Mouse (Mus musculus): ENCODE data around the gene Specc1. TPM values are rescaled to one million over a fixed set of nuclear protein-coding genes. Genes with fewer than 3 reads are reported as not detected.

Gene Specc1
- total and polyA plus RNA-seq, 3 experiments: 7.3 to 18.6 (median 15.5) TPM

DNA sequence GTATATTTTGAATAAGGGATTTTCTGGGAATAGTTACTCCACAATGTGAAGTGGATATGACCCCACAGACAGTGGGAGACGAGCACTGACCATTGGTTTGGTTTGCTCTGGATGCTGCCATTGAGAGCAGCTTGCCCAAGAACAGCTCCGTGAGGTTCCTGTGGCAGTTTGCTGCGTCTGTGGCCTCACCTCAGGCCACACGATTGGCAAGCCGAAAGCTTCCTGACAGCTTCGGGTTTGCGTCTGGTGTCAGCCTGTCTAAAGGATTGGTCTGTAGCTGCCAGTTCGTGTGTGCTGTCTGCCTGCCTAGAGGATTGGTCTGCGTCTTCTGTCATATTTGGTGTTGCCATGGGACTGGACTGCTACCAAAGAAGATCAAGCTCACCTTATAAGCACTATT, 12.1 kb upstream of the Specc1 start:
- H3K9me3 ChIP-seq (replicated peaks; ENCODE audit: low read length): no peaks in the 10 kb centered on the region
- H3K9ac ChIP-seq (ENCODE audit: insufficient read depth, low read depth): no peak overlapping the region
- peaks cover 0 to 13% of the 10 kb centered on the region in 2 experiments; a peak in 2 of 4 replicates for H3K4me1 ChIP-seq (ENCODE audit: control insufficient read depth in 1 of 2, insufficient read depth in 2 of 2)
- no peak overlapping the region for H3K4me2 ChIP-seq (ENCODE audit: insufficient read depth, low read depth, poor library complexity, severe bottlenecking)
- dilution Hi-C loops (cut with MboI; ENCODE audit: extremely low pct_ligation_motif_present, extremely low pct_unique_long_range_greater_than_20kb, low sequenced_read_pairs): no loop called here
- no peak overlapping the region for H3K4me3 ChIP-seq (replicated peaks in 1 of 3; ENCODE audit: low read depth in 2 of 3, low read length in 2 of 3, poor library complexity in 1 of 3)
- in situ Hi-C loops (cut with MboI; ENCODE audit: low pct_ligation_motif_present, low pct_unique_long_range_greater_than_20kb, low sequenced_read_pairs): no loop called here
- no peak overlapping the region for H3K27ac ChIP-seq (ENCODE audit: insufficient read depth, low read depth)
- H3K27me3 ChIP-seq (replicated peaks): no peaks in the 10 kb centered on the region
- no peaks in the 10 kb centered on the region for H3K79me2 ChIP-seq (replicated peaks; ENCODE audit: control insufficient read depth, extremely low read depth, insufficient read depth, poor library complexity, severe bottlenecking)
- no peaks in the 10 kb centered on the region for H3K36me3 ChIP-seq (replicated peaks in 1 of 2; ENCODE audit: control insufficient read depth in 1 of 2, insufficient read depth in 1 of 2, low read length in 1 of 2)
- no peak for TF ChIP-seq GABPA (IDR thresholded peaks at IDR 0.05; ENCODE audit: insufficient replicate concordance, low read depth, low read length)
- TF ChIP-seq MAX (IDR thresholded peaks at IDR 0.05; ENCODE audit: low read length): no peak
- no peak for TF ChIP-seq CHD2 (IDR thresholded peaks at IDR 0.05; ENCODE audit: low read length)
- TF ChIP-seq JUN (IDR thresholded peaks at IDR 0.05; ENCODE audit: insufficient read depth, low read depth, low read length): no peak
- DNase-seq (ENCODE audit: extremely low read depth): no peak

DNA sequence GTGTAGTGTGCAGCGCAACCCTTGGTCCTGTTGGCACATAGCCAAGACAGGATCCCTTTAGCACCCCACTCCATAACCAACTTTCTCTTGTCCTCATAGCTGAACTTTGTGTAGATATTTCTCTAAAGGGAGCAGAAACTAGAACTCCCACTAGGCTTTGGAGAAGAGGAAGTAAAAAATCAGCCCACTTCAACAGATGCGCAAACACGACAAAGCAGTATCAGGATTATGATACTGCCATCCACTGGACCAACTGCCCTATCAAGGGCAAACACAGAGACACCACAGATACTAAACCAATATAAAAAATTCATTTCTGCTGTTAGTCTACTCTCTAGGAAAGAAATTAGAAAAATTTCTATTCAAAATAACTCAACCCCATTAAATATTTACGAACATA, 10.0 kb upstream of the Specc1 start:
- dilution Hi-C loops (cut with MboI; ENCODE audit: extremely low pct_ligation_motif_present, extremely low pct_unique_long_range_greater_than_20kb, low sequenced_read_pairs) (no loop called here), in situ Hi-C loops (cut with MboI; ENCODE audit: low pct_ligation_motif_present, low pct_unique_long_range_greater_than_20kb, low sequenced_read_pairs) (no loop called here)
- Histone ChIP-seq H3K79me2 (replicated peaks; ENCODE audit: control insufficient read depth, extremely low read depth, insufficient read depth, poor library complexity, severe bottlenecking) (no peaks in the 10 kb centered on the region), H3K36me3 (replicated peaks in 1 of 2; ENCODE audit: control insufficient read depth in 1 of 2, insufficient read depth in 1 of 2, low read length in 1 of 2) (no peaks in the 10 kb centered on the region), H3K4me3 (replicated peaks in 1 of 3; ENCODE audit: low read depth in 2 of 3, low read length in 2 of 3, poor library complexity in 1 of 3) (no peak overlapping the region), H3K4me2 (ENCODE audit: insufficient read depth, low read depth, poor library complexity, severe bottlenecking) (no peak overlapping the region), H3K27ac (ENCODE audit: insufficient read depth, low read depth) (no peak overlapping the region), H3K4me1 (ENCODE audit: control insufficient read depth in 1 of 2, insufficient read depth in 2 of 2) (peaks cover 0 to 21% of the 10 kb centered on the region in 2 experiments; a peak in 2 of 4 replicates), H3K27me3 (replicated peaks) (no peaks in the 10 kb centered on the region), H3K9ac (ENCODE audit: insufficient read depth, low read depth) (no peak overlapping the region), H3K9me3 (replicated peaks; ENCODE audit: low read length) (no peaks in the 10 kb centered on the region)
- no peak for DNase-seq (ENCODE audit: extremely low read depth)
- TF ChIP-seq RCOR1 (conservative IDR thresholded peaks at IDR 0.05; ENCODE audit: low read depth, low read length) (no peak), MAZ (IDR thresholded peaks at IDR 0.05; ENCODE audit: low read depth, low read length) (no peak), CTCF (conservative IDR thresholded peaks at IDR 0.05 in 1 of 2, IDR thresholded peaks at IDR 0.05 in 1 of 2; ENCODE audit: low read depth in 2 of 2, low read length in 2 of 2) (0 out of 4 replicates have a peak, but pooled peaks of 1 of the 2 experiments have one; percentile 3), CHD2 (IDR thresholded peaks at IDR 0.05; ENCODE audit: low read length) (no peak), POLR2AphosphoS2 (IDR thresholded peaks at IDR 0.05; ENCODE audit: low read depth, low read length) (no peak)

DNA sequence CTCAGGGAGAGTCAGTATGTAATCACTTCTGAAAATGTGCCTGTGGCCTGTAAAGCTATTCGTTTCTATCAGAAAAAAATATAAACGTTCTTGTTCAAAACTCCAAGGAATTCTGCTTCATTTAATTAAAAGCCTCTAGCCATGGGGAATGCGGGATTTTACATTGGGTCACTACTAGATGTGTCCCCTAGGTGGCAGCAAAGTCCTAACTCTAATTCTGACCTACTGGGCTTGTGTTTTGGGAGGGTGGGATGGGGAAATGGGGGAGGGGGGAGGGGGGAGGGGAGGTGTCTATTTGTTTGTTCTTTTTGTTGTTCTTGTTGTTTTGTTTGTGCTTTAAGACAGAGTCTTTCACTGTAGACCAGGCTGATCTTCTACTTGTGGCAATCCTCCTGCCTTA, 7.2 kb upstream of the Specc1 start:
- Histone ChIP-seq H3K9ac (ENCODE audit: insufficient read depth, low read depth) (no peak overlapping the region), H3K36me3 (replicated peaks in 1 of 2; ENCODE audit: control insufficient read depth in 1 of 2, insufficient read depth in 1 of 2, low read length in 1 of 2) (no peaks in the 10 kb centered on the region), H3K27ac (ENCODE audit: insufficient read depth, low read depth) (no peak overlapping the region), H3K4me3 (replicated peaks in 1 of 3; ENCODE audit: low read depth in 2 of 3, low read length in 2 of 3, poor library complexity in 1 of 3) (no peak overlapping the region), H3K79me2 (replicated peaks; ENCODE audit: control insufficient read depth, extremely low read depth, insufficient read depth, poor library complexity, severe bottlenecking) (no peaks in the 10 kb centered on the region), H3K9me3 (replicated peaks; ENCODE audit: low read length) (no peaks in the 10 kb centered on the region), H3K4me2 (ENCODE audit: insufficient read depth, low read depth, poor library complexity, severe bottlenecking) (no peak overlapping the region), H3K4me1 (ENCODE audit: control insufficient read depth in 1 of 2, insufficient read depth in 2 of 2) (peaks cover 0 to 13% of the 10 kb centered on the region in 2 experiments; a peak in 2 of 4 replicates), H3K27me3 (replicated peaks) (no peaks in the 10 kb centered on the region)
- in situ Hi-C loops (cut with MboI; ENCODE audit: low pct_ligation_motif_present, low pct_unique_long_range_greater_than_20kb, low sequenced_read_pairs): no loop called here
- TF ChIP-seq MYC (IDR thresholded peaks at IDR 0.05; ENCODE audit: low read depth, low read length) (peak; percentile 43; the same call in 1 of the 2 replicates), JUND (conservative IDR thresholded peaks at IDR 0.05; ENCODE audit: low read depth, low read length) (no peak), CHD1 (IDR thresholded peaks at IDR 0.05; ENCODE audit: low read depth, low read length) (no peak), CHD2 (IDR thresholded peaks at IDR 0.05; ENCODE audit: low read length) (peak; percentile 39; the same call in 1 of the 2 replicates), ZC3H11A (IDR thresholded peaks at IDR 0.05; ENCODE audit: low read depth, low read length) (0 out of 2 replicates have a peak, but pooled peaks have one; percentile 3), PAX5 (IDR thresholded peaks at IDR 0.05; ENCODE audit: low read length) (no peak), E2F4 (IDR thresholded peaks at IDR 0.05; ENCODE audit: insufficient replicate concordance, low read depth, low read length) (no peak), RAD21 (IDR thresholded peaks at IDR 0.05; ENCODE audit: low read depth, low read length) (peak; percentile 70), SMC3 (IDR thresholded peaks at IDR 0.05; ENCODE audit: low read depth, low read length) (peak; percentile 61), JUN (IDR thresholded peaks at IDR 0.05; ENCODE audit: insufficient read depth, low read depth, low read length) (no peak), CTCF (conservative IDR thresholded peaks at IDR 0.05 in 1 of 2, IDR thresholded peaks at IDR 0.05 in 1 of 2; ENCODE audit: low read depth in 2 of 2, low read length in 2 of 2) (peak in 1 of 2 experiments; percentile 79; a peak in 3 of 4 replicates), ZMIZ1 (IDR thresholded peaks at IDR 0.05; ENCODE audit: low read depth, low read length) (no peak)
- DNase-seq (ENCODE audit: extremely low read depth): peak; percentile 61
- dilution Hi-C loops (cut with MboI; ENCODE audit: extremely low pct_ligation_motif_present, extremely low pct_unique_long_range_greater_than_20kb, low sequenced_read_pairs): no loop called here

Measured in CH12.LX (cell line).